Mouse (Mus musculus): ENCODE data around the gene Mpped1. TPM values are rescaled to one million over a fixed set of nuclear protein-coding genes. Genes with fewer than 3 reads are reported as not detected.

The Mpped1 gene
- polyA plus RNA-seq, 1 experiment = 1.5 TPM

- TF ChIP-seq POLR2A (IDR thresholded peaks at IDR 0.05; ENCODE audit: low read depth, low read length) = no peak
- no peak for TF ChIP-seq CTCF (IDR thresholded peaks at IDR 0.05; ENCODE audit: extremely low read depth, insufficient read depth, insufficient read length, insufficient replicate concordance)
- no peak overlapping the region for H3K4me3 ChIP-seq (ENCODE audit: extremely low read depth, insufficient read depth, insufficient read length)
- 67% methylated on average over 4 of the region's 4 CpGs for WGBS
- no peak for DNase-seq (ENCODE audit: low read depth in 1 of 2, low spot score in 2 of 2)
- no peaks in the 10 kb centered on the region for H3K36me3 ChIP-seq (ENCODE audit: control insufficient read depth, insufficient read depth, low read length)
- H3K4me1 ChIP-seq (ENCODE audit: control insufficient read depth, insufficient read depth, insufficient read length) = no peaks in the 10 kb centered on the region
- H3K27me3 ChIP-seq (ENCODE audit: control insufficient read depth, insufficient read depth, low read length) = peaks cover 5% of the 10 kb centered on the region; the same call in 1 of the 2 replicates
- H3K27ac ChIP-seq (ENCODE audit: insufficient read depth, low read length) = no peak overlapping the region
These were observed 4.3 kb upstream of the Mpped1 start for GRCm38 (mm10) chr15:83774922-83775321.

- peaks cover 5% of the 10 kb centered on the region; the same call in 1 of the 2 replicates for H3K27me3 ChIP-seq (ENCODE audit: control insufficient read depth, insufficient read depth, low read length)
- H3K4me3 ChIP-seq (ENCODE audit: extremely low read depth, insufficient read depth, insufficient read length) = no peak overlapping the region
- DNase-seq (ENCODE audit: low read depth in 1 of 2, low spot score in 2 of 2) = no peak
- no peaks in the 10 kb centered on the region for H3K36me3 ChIP-seq (ENCODE audit: control insufficient read depth, insufficient read depth, low read length)
- 78% methylated on average over 6 of the region's 6 CpGs for WGBS
- no peak overlapping the region for H3K27ac ChIP-seq (ENCODE audit: insufficient read depth, low read length)
- no peaks in the 10 kb centered on the region for H3K4me1 ChIP-seq (ENCODE audit: control insufficient read depth, insufficient read depth, insufficient read length)
- TF ChIP-seq CTCF (IDR thresholded peaks at IDR 0.05; ENCODE audit: extremely low read depth, insufficient read depth, insufficient read length, insufficient replicate concordance) = no peak
- no peak for TF ChIP-seq POLR2A (IDR thresholded peaks at IDR 0.05; ENCODE audit: low read depth, low read length)
These were observed 2.8 kb upstream of the Mpped1 start for GRCm38 (mm10) chr15:83776265-83777000.

GRCm38 (mm10) chr15:83777476-83777875, 1.8 kb upstream of the Mpped1 start:
- WGBS = 68% methylated on average over 6 of the region's 6 CpGs
- peaks cover 5% of the 10 kb centered on the region; the same call in 1 of the 2 replicates for H3K27me3 ChIP-seq (ENCODE audit: control insufficient read depth, insufficient read depth, low read length)
- no peak overlapping the region for H3K4me3 ChIP-seq (ENCODE audit: extremely low read depth, insufficient read depth, insufficient read length)
- no peaks in the 10 kb centered on the region for H3K4me1 ChIP-seq (ENCODE audit: control insufficient read depth, insufficient read depth, insufficient read length)
- DNase-seq (ENCODE audit: low read depth in 1 of 2, low spot score in 2 of 2) = no peak
- no peak for TF ChIP-seq CTCF (IDR thresholded peaks at IDR 0.05; ENCODE audit: extremely low read depth, insufficient read depth, insufficient read length, insufficient replicate concordance)
- no peak for TF ChIP-seq POLR2A (IDR thresholded peaks at IDR 0.05; ENCODE audit: low read depth, low read length)
- no peak overlapping the region for H3K27ac ChIP-seq (ENCODE audit: insufficient read depth, low read length)
- no peaks in the 10 kb centered on the region for H3K36me3 ChIP-seq (ENCODE audit: control insufficient read depth, insufficient read depth, low read length)

GRCm38 (mm10) chr15:83779855-83780740, 831 bp downstream of the Mpped1 start:
- no peak for DNase-seq (ENCODE audit: low read depth in 1 of 2, low spot score in 2 of 2)
- WGBS = 12% methylated on average over 69 of the region's 92 CpGs
- peaks cover 5% of the 10 kb centered on the region; the same call in 1 of the 2 replicates for H3K27me3 ChIP-seq (ENCODE audit: control insufficient read depth, insufficient read depth, low read length)

GRCm38 (mm10) chr15:83781304-83781703, 2.0 kb downstream of the Mpped1 start:
- no peak overlapping the region for H3K27ac ChIP-seq (ENCODE audit: insufficient read depth, low read length)
- H3K4me3 ChIP-seq (ENCODE audit: extremely low read depth, insufficient read depth, insufficient read length) = no peak overlapping the region
- no peaks in the 10 kb centered on the region for H3K4me1 ChIP-seq (ENCODE audit: control insufficient read depth, insufficient read depth, insufficient read length)
- WGBS = 88% methylated on average over 11 of the region's 11 CpGs
- H3K27me3 ChIP-seq (ENCODE audit: control insufficient read depth, insufficient read depth, low read length) = peaks cover 5% of the 10 kb centered on the region; the same call in 1 of the 2 replicates
- TF ChIP-seq CTCF (IDR thresholded peaks at IDR 0.05; ENCODE audit: extremely low read depth, insufficient read depth, insufficient read length, insufficient replicate concordance) (no peak), POLR2A (IDR thresholded peaks at IDR 0.05; ENCODE audit: low read depth, low read length) (no peak)
- no peaks in the 10 kb centered on the region for H3K36me3 ChIP-seq (ENCODE audit: control insufficient read depth, insufficient read depth, low read length)
- no peak for DNase-seq (ENCODE audit: low read depth in 1 of 2, low spot score in 2 of 2)

More at GRCm38 (mm10) chr15:83779855-83780740, 831 bp downstream of the Mpped1 start:
- H3K36me3 ChIP-seq (ENCODE audit: control insufficient read depth, insufficient read depth, low read length) = no peaks in the 10 kb centered on the region
- H3K27ac ChIP-seq (ENCODE audit: insufficient read depth, low read length) = no peak overlapping the region
- TF ChIP-seq CTCF (IDR thresholded peaks at IDR 0.05; ENCODE audit: extremely low read depth, insufficient read depth, insufficient read length, insufficient replicate concordance) (no peak), POLR2A (IDR thresholded peaks at IDR 0.05; ENCODE audit: low read depth, low read length) (no peak)
- H3K4me1 ChIP-seq (ENCODE audit: control insufficient read depth, insufficient read depth, insufficient read length) = no peaks in the 10 kb centered on the region
- no peak overlapping the region for H3K4me3 ChIP-seq (ENCODE audit: extremely low read depth, insufficient read depth, insufficient read length)

- peaks cover 5% of the 10 kb centered on the region; the same call in 1 of the 2 replicates for H3K27me3 ChIP-seq (ENCODE audit: control insufficient read depth, insufficient read depth, low read length)
- no peak for TF ChIP-seq POLR2A (IDR thresholded peaks at IDR 0.05; ENCODE audit: low read depth, low read length)
- no peak for TF ChIP-seq CTCF (IDR thresholded peaks at IDR 0.05; ENCODE audit: extremely low read depth, insufficient read depth, insufficient read length, insufficient replicate concordance)
- DNase-seq (ENCODE audit: low read depth in 1 of 2, low spot score in 2 of 2) = no peak
These were observed 3.0 kb downstream of the Mpped1 start for GRCm38 (mm10) chr15:83782284-83782683.

More at GRCm38 (mm10) chr15:83782284-83782683, 3.0 kb downstream of the Mpped1 start:
- H3K4me3 ChIP-seq (ENCODE audit: extremely low read depth, insufficient read depth, insufficient read length) = no peak overlapping the region
- H3K4me1 ChIP-seq (ENCODE audit: control insufficient read depth, insufficient read depth, insufficient read length) = no peaks in the 10 kb centered on the region
- H3K27ac ChIP-seq (ENCODE audit: insufficient read depth, low read length) = no peak overlapping the region
- WGBS = 61% methylated on average over 9 of the region's 9 CpGs
- no peaks in the 10 kb centered on the region for H3K36me3 ChIP-seq (ENCODE audit: control insufficient read depth, insufficient read depth, low read length)

Measured in spleen, adult 2 months (tissue).